Mouse (Mus musculus) C2C12 (cell line): ENCODE data around the gene Sarm1. TPM values are rescaled to one million over a fixed set of nuclear protein-coding genes. Genes with fewer than 3 reads are reported as not detected.

Source experiments
- H3K27me3 ChIP-seq: one replicate; pipeline ENCODE4 v1.6.1; 2011; ENCODE audit not compliant: control insufficient read depth, insufficient read depth, insufficient read length
- H3K36me3 ChIP-seq: one replicate; pipeline ENCODE4 v1.6.1; 2011; ENCODE audit not compliant: control insufficient read depth, insufficient read depth
- H3K4me3 ChIP-seq: one replicate; pipeline ENCODE4 v1.5.1; 2011; ENCODE audit warnings: mild to moderate bottlenecking, control low read depth; ENCODE audit not compliant: poor library complexity, insufficient read depth, severe bottlenecking
- H3K79me2 ChIP-seq: one replicate; pipeline ENCODE4 v1.6.1; 2011; ENCODE audit not compliant: control insufficient read depth, insufficient read depth
- H3K79me3 ChIP-seq: one replicate; pipeline ENCODE4 v1.6.1; 2011; ENCODE audit warnings: low read depth, control low read depth
- H3ac ChIP-seq: one replicate; pipeline ENCODE3; 2011; ENCODE audit warnings: low read depth; ENCODE audit not compliant: control insufficient read depth, insufficient read length
- CEBPB ChIP-seq: IDR thresholded peaks from one replicate; pipeline ENCODE4 v1.6.1; 2011; ENCODE audit warnings: low read depth, mild to moderate bottlenecking, control low read depth, moderate library complexity
- CTCF ChIP-seq: IDR thresholded peaks from one replicate; pipeline ENCODE4 v1.5.1; 2011; ENCODE audit not compliant: control insufficient read depth, insufficient read depth, insufficient read length
- FOSL1 ChIP-seq: IDR thresholded peaks from one replicate; pipeline ENCODE4 v1.8.0; 2011; ENCODE audit warnings: mild to moderate bottlenecking, low read length; ENCODE audit not compliant: poor library complexity, insufficient read depth, severe bottlenecking
- MAX ChIP-seq: IDR thresholded peaks from one replicate; pipeline ENCODE4 v1.6.1; 2011; ENCODE audit warnings: mild to moderate bottlenecking, control low read depth
- MYOD1 ChIP-seq: IDR thresholded peaks from one replicate; pipeline ENCODE4 v1.6.1; 2011; ENCODE audit warnings: low read depth; ENCODE audit not compliant: control insufficient read depth, insufficient read length
- MYOG ChIP-seq: IDR thresholded peaks from one replicate; pipeline ENCODE4 v1.6.1; 2011; ENCODE audit not compliant: control insufficient read depth, insufficient read length; ENCODE audit errors: extremely low read depth
- USF1 ChIP-seq: IDR thresholded peaks from one replicate; pipeline ENCODE4 v1.6.1; 2011; ENCODE audit warnings: low read depth, mild to moderate bottlenecking, control low read depth, moderate library complexity
- polyA plus RNA-seq: library from polyadenylated mRNA; unstranded; fragments of >200 nt; fragmentation: generic; extraction: Trizol; gene quantifications from one replicate; pipeline ENCODE4 v1.2.1, GENCODE M21; 2012; ENCODE audit warnings: missing spikeins

Gene Sarm1
- polyA plus RNA-seq, 1 experiment: 0.19 TPM

DNA sequence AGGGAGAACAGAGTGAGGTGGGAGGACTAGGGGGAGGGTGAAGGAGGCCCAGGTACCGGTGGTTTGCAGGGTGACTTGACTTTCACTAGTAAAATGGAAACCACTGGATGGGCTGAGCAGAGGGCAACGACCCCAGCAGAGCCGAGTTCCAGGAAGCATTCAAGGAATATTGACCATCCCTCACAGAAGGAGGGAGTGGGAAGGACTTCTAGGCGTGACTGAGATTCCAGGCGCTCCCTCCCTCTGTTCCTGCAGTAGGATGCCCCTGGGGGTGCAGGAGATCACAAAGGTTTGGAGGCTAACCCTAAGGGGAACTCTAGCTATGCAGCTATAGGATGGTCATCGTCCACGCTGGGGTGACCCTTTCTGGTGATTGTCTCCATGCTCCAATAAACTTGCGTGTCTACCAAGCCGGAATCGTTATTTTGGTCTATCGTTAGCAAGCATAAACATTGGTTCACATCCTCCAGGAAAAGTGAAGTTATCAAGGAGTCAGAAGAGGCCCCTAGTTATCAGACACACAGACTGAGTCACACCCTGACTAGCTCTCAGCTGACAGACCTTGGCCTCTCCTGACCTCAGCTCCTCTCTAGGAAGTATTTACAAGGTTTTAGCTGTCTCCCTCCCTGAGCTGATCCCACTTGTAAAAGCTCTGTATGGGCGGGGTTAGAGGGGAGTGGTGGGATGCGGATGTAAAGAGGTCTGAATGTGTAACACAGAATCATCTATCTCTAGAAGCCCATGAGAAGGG lies 34.1 kb downstream of the Sarm1 start:
- H3K36me3 ChIP-seq: no peaks in the 10 kb centered on the region
- H3K27me3 ChIP-seq: no peaks in the 10 kb centered on the region
- H3K4me3 ChIP-seq: no peak overlapping the region
- H3ac ChIP-seq: no peak overlapping the region
- TF ChIP-seq USF1 (no peak), CTCF (no peak), CEBPB (no peak), FOSL1 (no peak), MYOD1 (no peak), MAX (no peak), MYOG (no peak)
- H3K79me3 ChIP-seq: no peaks in the 10 kb centered on the region
- no peaks in the 10 kb centered on the region for H3K79me2 ChIP-seq

DNA sequence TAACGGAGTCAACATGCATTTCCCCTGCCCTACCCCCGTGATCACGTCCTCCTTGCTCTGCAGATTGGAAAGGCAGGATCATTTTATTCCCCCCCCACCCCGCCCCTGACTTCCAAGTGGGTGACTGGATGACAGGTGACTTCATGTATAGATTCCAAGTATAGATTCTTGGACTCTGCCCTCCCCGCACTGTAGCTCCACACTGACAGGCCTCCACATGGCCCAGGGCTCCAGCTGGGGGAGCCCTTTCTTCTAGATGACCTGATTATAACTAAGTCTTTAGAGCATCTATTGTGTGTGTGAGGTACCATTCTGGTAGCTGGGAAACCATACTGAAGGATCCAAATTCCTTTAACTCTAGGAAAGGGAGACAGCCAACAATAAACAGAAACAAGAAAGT lies 34.9 kb downstream of the Sarm1 start:
- TF ChIP-seq MYOG (no peak), USF1 (no peak), CEBPB (no peak), MYOD1 (no peak), FOSL1 (no peak), MAX (no peak), CTCF (no peak)
- Histone ChIP-seq H3ac (no peak overlapping the region), H3K27me3 (no peaks in the 10 kb centered on the region), H3K4me3 (no peak overlapping the region), H3K36me3 (no peaks in the 10 kb centered on the region), H3K79me3 (no peaks in the 10 kb centered on the region), H3K79me2 (no peaks in the 10 kb centered on the region)

DNA sequence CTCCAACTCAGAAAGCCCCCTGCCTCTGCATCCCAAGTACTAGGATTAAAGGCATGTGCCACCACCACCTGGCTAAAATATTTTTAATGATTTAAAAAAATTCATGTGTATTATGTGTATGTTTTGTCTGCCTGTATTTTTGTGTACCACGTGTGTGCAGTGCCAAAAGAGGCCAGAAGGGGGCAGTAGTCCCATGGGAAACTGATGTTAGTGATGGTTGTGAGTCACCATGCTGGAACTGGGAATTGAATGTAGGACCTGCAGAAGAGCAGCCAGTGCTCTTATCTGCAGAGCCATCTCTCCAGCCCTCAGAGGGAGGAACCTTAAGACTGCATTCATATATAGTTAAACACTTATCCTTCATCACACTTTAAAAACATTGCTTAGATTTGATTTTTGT lies 35.7 kb downstream of the Sarm1 start:
- no peak overlapping the region for H3ac ChIP-seq

DNA sequence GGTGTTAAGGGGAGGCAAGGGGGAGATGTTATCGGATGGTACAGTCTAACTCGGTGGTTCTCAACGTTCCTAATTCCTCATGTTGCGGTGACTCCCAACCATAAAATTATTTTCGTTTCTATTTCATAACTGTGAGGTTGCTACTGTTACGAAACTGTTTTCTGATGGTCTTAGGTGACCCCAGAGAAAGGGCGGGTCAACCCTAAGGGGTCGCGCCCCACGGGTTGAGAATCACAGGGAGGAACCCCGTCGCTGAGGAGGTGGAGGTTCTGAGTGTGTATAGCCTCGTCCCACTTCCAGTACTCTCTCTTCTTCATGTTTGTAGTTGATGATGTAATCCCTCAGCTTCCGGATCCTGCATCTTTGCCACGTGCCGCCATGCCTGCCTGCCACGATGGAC lies 38.8 kb downstream of the Sarm1 start:
- no peak overlapping the region for H3K4me3 ChIP-seq
- TF ChIP-seq FOSL1: no peak
- no peak for TF ChIP-seq MAX
- no peak for TF ChIP-seq CTCF
- TF ChIP-seq MYOD1: no peak
- TF ChIP-seq MYOG: no peak
- no peak for TF ChIP-seq USF1
- TF ChIP-seq CEBPB: no peak
- H3K79me2 ChIP-seq: no peaks in the 10 kb centered on the region
- H3K36me3 ChIP-seq: no peaks in the 10 kb centered on the region
- peaks cover 6% of the 10 kb centered on the region for H3K27me3 ChIP-seq
- no peak overlapping the region for H3ac ChIP-seq
- H3K79me3 ChIP-seq: no peaks in the 10 kb centered on the region

More for the DNA sequence above, 35.7 kb downstream of the Sarm1 start:
- TF ChIP-seq CEBPB (no peak), CTCF (no peak), MAX (no peak), FOSL1 (no peak)
- Histone ChIP-seq H3K27me3 (no peaks in the 10 kb centered on the region), H3K4me3 (no peak overlapping the region), H3K36me3 (no peaks in the 10 kb centered on the region), H3K79me3 (no peaks in the 10 kb centered on the region), H3K79me2 (no peaks in the 10 kb centered on the region)

DNA sequence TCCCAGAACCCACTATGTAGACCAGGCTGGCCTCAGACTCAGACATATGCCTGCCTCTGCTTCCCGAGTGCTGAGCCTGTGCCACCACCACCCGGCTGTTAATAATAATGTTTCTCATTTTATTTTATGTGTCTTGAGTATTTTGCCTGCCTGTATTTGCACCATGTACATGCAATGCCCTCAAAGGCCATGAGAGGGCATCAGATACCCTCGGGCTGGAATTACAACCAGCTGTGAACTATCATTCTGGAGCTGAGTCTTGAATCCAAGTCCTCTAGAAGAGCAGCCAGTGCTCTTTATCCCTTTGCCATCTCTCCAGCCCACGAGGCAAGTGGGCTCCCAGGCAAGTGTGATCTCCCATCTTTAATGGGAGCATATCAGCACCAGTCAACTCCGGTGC lies 42.2 kb downstream of the Sarm1 start:
- no peaks in the 10 kb centered on the region for H3K36me3 ChIP-seq
- H3K4me3 ChIP-seq: no peak overlapping the region
- H3K79me2 ChIP-seq: no peaks in the 10 kb centered on the region
- peaks cover 6% of the 10 kb centered on the region for H3K27me3 ChIP-seq
- TF ChIP-seq USF1: no peak
- TF ChIP-seq CTCF: peak; percentile 12
- no peak for TF ChIP-seq FOSL1
- TF ChIP-seq MYOD1: no peak
- no peak for TF ChIP-seq CEBPB
- TF ChIP-seq MYOG: no peak
- TF ChIP-seq MAX: no peak
- H3ac ChIP-seq: no peak overlapping the region
- H3K79me3 ChIP-seq: no peaks in the 10 kb centered on the region

DNA sequence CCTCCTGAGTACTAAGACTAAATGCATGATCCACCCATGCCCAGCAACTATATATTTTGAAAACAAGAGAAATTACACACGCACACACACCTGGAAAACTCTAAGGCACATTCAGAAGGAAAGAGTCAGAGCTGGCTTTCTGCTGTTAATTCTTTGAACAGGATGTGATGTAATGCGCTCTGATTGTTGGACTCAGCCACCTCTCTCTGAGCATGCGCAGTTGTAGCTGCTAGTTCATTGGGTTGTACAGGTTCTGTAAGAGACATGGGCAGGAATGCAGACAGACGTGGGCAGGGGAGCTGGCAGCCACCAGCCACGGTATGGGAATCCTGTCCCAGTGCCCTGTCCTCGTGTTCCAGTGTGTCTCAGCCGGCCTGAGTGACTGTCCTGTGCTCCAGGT lies 43.3 kb downstream of the Sarm1 start:
- no peaks in the 10 kb centered on the region for H3K79me2 ChIP-seq
- no peak overlapping the region for H3ac ChIP-seq
- H3K36me3 ChIP-seq: no peaks in the 10 kb centered on the region
- no peak overlapping the region for H3K4me3 ChIP-seq
- H3K79me3 ChIP-seq: no peaks in the 10 kb centered on the region
- TF ChIP-seq MYOD1: no peak
- TF ChIP-seq CEBPB: no peak
- TF ChIP-seq MAX: no peak
- TF ChIP-seq FOSL1: no peak
- no peak for TF ChIP-seq MYOG
- TF ChIP-seq CTCF: no peak
- TF ChIP-seq USF1: no peak
- H3K27me3 ChIP-seq: peaks cover 6% of the 10 kb centered on the region
